Mouse (Mus musculus): ENCODE results near the gene Tmem184b.

The Tmem184b gene

DNA sequence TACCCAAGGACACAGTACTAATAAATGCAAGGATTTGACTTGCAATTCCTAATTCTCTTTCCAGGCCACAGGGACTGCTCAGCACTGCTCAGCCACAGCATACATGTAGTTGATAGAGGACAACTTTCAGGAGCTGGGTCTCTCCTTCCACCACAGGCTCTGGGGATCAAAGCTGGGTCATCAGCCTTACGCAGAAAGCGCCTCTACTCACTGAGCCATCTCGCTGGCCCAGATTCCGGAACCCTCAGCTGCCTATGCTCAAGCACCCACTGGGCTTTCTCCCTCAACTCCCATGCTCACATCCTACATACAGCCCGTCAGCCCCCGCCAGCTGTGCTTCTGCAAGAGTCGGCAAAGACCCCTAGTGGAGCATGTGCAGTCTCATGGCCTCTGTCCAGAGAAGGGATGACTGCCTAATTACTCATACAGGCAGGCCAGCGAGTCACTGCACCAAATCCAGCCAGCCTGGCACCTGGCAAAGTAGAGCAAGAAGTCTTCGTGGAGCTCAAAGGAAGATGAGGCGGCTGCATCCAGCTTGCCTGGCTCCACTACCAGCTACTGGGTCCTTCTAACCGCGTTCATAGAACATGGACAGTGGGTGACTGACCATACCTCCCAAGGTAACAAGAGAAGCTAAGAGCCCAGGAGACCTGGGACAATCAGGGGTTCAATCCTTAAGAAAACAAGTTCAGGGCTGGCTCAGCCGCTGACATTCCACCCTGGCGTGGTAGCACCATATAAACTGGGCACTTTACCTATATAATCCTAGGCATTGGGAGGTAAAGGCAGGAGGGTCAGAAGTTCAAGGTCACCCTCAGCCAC, 3.9 kb downstream of the Tmem184b start:
- in situ Hi-C loops (cut with MboI, MseI) = no loop called here

- in situ Hi-C loops (cut with MboI, MseI) = no loop called here
These were observed 6.6 kb downstream of the Tmem184b start for GRCm38 (mm10) chr15:79396736-79397135.

- in situ Hi-C loops (cut with MboI, MseI) = no loop called here
These were observed 8.1 kb downstream of the Tmem184b start for GRCm38 (mm10) chr15:79395281-79395680.

GRCm38 (mm10) chr15:79394842-79395241, 8.5 kb downstream of the Tmem184b start:
- in situ Hi-C loops (cut with MboI, MseI) = no loop called here

DNA sequence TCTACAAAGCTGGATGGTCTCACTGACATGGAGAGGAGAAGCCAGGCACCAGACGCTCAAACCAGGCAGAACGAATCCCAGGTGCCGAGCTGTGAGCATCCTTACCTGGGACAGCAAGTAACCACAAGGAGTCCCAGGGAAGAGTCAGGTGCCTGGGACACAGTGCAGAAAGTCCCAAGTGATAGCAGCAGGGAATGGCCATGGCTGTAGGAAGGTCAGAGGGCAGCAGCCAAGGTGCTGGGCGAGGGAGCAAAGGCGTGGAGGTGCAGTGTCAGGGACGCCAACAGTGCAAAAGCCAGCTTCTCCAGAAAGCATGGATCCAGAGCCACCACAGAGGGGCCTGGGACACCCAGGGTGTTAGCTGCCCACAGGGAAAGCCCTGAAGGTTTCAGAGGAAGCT, 10.3 kb downstream of the Tmem184b start:
- in situ Hi-C loops (cut with MboI, MseI) = no loop called here

- in situ Hi-C loops (cut with MboI, MseI) = no loop called here
These were observed 10.8 kb downstream of the Tmem184b start for GRCm38 (mm10) chr15:79392527-79392926.

DNA sequence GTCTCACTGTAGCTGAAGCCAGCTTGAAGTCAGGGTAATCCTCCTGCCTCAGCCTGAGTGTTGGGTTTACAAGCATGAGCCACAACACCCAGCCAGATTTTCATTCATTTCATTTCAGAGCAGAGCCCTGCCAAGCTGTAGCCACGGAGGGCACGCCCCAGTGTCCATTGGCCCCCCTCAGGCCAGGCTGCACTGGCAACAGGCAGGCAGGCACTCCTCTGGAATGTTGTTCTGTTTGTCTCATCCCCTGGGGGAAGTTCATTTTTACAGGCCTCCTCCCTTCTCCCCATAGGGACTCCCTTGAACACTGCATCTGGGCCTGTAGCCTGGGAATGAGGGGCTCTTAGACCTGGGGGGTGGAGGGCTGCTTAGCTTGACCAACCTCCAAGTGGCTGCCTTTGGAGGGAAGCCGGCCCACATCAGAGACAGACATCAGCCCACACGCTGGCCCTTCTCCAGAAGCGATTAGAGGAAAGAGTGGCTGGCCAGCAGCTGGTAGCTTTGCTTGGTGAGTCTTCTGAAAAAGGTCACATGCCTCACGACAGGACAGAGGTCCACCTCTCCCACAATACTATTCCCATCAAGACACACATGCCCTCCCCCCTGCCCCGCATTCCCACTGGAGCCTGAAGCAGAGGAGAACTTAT, 11.8 kb downstream of the Tmem184b start:
- in situ Hi-C loops (cut with MboI, MseI) = no loop called here

GRCm38 (mm10) chr15:79390434-79390833, 12.9 kb downstream of the Tmem184b start:
- in situ Hi-C loops (cut with MboI, MseI) = no loop called here

DNA sequence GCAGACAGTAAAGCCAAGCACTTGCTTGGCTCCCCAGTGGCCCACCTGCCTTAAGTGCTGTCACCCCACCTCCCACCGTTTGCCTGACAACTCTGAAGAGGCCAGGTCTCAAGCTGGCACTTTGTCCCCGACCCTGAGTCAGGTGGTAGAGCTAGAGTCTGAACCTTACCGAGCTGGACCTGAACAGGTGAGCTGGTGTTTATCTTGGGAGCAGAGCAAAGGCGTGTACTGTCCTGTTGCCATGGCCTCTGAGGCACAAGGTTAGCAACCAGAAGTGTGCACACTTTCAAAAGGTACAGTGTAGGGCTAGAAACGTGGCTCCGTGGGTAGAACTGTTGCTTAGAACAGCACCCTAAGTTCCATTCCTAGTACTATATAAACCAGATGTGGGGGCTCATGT, 15.2 kb downstream of the Tmem184b start:
- in situ Hi-C loops (cut with MboI, MseI) = no loop called here

DNA sequence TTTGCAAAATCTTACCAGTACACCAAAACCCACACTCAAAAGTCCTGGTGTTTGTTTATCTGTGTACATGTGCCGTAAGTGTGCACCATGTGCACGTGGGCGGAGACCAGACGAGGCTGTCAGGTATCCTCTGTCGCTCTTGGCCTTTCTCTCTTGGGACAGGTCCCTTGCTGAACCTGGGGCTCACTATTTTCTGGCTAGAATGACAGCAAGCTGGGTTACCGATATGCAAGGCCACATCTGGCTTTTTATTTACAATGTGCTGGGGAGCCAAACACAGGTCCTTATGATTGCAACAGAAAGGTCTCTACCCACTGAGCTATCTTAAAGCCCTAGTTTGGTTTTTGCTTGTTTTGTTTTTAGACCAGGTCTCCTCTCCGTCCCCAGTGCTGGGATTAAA, 15.8 kb downstream of the Tmem184b start:
- in situ Hi-C loops (cut with MboI, MseI) = no loop called here

GRCm38 (mm10) chr15:79387081-79387480, 16.3 kb downstream of the Tmem184b start:
- in situ Hi-C loops (cut with MboI, MseI) = no loop called here

GRCm38 (mm10) chr15:79381644-79382043, 21.7 kb downstream of the Tmem184b start:
- in situ Hi-C loops (cut with MboI, MseI) = no loop called here

- in situ Hi-C loops (cut with MboI, MseI) = no loop called here
These were observed 22.6 kb downstream of the Tmem184b start for GRCm38 (mm10) chr15:79380468-79381444.

DNA sequence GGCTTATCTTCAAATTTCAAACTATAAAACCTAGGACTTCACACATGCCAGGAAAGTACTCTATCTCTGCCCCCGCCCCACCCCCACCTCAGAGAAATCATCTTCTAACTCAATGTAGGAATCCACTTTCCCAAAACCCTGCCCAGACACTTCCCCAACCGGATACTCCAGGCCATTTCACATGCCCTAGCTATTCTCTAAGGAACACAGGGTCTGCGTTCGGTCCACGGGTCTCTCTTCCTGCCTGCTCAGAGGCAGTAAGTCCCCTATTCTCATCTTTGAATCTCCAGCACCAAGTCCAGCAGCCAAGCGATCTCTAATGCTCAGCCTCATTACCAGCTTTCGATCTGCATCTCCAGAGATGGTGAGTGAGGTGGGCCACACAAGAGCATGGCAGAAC, 23.7 kb downstream of the Tmem184b start:
- in situ Hi-C loops (cut with MboI, MseI) = no loop called here

DNA sequence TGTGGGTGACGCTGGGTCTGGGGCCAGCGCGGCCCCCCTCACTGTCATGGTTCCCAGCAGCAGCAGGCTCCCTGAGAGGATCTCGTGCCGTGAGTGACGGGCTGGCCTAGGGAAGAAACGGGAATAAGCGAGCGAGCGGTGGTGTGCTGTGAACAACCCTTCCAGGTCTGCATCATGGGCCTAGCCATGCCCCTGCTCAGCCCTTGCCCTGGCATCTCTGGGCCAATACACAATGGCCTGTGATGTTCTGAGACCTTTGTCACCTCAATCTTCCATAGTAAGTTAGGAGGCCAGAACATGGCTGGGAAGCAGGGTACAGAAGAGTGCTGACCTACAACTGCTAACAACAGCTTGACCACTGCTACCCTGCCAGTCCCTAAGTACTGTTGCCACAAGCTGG, 24.8 kb downstream of the Tmem184b start:
- in situ Hi-C loops (cut with MboI, MseI) = no loop called here

DNA sequence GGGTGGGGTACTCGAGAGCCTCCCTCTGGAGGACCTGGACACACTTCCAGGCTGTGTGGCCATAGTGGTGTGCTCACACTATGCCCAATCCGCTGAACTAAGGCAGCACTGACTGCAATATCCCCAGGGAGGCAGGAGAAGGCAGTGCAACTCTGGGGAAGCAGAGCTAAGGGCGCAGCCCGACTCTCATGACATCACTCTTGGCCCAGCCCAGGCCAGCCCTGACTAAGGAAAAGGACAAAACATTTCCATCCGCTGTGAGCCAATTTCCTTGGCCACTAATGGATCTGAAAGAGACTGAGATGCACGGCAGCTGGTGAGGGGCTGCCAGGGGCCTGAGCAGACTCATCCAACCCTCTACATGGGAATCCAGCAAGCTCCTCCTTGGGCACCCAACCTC, 25.7 kb downstream of the Tmem184b start:
- in situ Hi-C loops (cut with MboI, MseI) = no loop called here

DNA sequence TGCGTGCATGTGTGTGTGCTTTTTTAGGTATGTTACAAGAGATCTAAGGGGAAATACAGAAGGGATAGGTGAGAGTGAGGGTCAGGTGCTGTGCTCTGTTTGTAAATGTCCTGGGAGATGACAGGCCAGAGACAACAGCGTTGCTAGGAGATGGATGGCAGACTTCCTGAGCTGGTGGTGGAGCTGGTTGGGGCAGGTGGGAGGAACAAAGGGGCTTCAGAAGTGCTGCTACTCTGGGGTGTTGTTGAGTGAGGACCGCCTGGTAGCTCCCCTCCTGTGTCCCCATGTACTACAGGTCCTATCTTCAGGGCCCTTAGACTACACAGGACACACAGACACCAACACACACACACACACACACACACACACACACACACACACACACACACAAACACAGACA, 28.6 kb downstream of the Tmem184b start:
- in situ Hi-C loops (cut with MboI, MseI) = no loop called here

DNA sequence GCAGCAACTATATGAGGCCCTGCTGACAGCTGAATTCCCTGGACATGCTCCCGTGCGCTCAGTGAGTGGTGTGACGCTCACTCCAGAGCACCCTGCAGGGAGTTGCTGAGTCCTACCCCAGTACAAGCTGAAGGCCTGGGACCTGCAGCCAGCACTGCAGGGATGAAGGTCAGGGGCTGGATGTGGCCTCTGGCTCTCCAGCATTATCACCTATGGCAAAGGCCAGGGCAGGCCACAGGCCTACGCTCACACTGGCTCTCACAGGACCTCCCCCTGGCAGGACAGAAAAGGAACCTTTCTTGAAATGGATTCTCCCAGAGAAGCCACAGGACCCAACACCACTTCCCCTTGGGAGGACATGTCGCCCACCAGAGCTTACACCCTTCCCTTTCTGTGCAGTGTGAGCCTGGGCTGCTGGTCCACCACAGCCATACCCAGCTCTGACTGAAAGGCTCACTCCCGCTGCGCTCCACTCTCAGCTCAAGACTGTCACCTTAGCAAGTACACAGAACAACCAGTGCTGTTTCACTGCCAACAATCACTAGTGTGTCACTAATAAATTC, 33.0 kb downstream of the Tmem184b start:
- in situ Hi-C loops (cut with MboI, MseI) = no loop called here

DNA sequence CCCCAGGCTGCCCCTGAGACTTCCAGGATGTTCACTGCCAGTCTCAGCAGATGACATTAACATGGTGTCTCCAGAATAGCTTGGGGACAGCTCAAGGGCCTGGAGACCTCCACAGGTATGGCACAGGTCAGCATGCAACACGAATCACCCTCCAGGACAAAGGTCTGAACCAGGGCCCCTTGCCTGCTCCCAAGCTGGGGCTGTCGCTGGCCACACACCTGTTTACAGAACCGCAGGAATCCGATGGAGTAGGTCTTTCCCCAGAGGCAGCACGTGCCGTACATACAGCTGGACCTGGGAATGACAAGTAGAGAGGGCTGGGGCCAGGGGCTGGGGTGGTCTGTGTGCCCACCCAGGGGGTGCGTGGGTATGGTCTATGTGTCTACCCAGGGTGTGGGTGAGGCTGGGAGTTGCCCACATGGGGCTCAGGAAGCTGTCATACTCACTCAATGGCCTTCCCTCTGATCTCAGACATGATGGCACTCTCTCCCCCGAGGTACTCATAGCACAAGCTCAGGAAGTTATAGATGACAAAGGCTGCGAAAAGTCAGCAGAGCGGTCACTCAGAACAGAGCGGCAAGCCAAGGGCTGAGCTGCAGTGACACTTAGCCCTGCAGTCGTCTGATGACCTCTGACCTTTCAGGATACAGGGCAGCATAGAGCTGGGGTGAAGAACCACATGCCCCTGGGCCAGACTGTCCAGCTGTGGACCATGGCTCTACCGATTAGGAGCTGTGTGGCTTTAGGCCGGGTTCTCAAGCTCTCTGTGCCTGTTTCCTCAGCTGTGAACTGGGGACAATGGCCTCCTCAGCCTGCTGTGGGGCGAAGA, 33.7 kb downstream of the Tmem184b start:
- in situ Hi-C loops (cut with MboI, MseI) = no loop called here

DNA sequence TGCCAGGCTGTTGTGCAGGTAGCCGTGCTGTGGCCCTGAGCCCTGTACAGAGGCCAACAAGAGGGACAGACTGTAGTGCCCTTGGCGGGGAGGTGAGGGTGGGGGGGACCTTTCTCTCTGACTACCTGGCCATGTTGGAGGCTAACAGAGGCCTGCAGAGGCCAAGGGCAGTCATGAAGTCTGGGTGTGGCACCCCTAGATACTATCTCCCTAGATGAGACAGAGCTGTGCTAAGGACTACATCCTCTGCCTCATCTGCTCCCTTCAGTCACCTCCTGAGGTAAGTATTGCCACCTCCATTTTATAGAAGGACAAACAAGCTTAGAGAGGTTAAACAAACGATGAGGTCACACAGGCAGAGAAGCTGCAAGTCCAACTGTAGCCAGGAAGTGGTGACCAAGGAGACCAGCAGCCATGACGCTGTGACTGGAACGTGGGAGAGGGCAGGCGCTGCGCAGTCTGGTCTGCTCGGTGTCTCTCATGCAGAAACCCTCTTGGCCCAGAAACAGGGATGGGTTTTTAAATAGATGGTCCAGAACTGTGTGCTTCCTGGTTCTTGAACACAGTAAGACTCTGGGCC, 34.4 kb downstream of the Tmem184b start:
- in situ Hi-C loops (cut with MboI, MseI) = no loop called here

Measured in regulatory T cell (primary cell).